Mouse (Mus musculus) E14TG2a.4 (cell line): ENCODE results near the gene Scml2.

Experiments
- CTCF ChIP-seq: conservative IDR thresholded peaks from 2 replicates; pipeline ENCODE4 v1.5.1; 2014; ENCODE audit warnings: low read length
- POU5F1 ChIP-seq: IDR thresholded peaks from 2 replicates; pipeline ENCODE4 v1.6.1; 2014; ENCODE audit warnings: low read length, borderline replicate concordance

DNA sequence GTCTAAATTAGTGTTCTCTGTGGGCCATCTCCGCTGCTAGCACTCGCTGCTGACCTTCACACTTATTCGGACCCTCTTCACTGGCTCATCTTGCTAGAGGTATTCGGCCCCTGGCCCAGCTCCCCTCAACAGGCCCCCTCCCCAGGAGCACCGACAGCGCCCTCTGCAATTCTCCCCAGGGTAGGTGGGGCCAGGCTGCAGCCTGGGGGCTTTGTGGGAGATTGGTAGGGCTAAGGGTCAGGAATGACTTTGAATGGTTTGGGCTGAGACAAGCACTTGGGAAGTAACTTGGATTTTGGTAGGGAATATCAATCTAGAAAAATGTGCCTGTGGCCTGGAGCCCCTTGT, 46.0 kb downstream of the Scml2 start:
- TF ChIP-seq CTCF (no peak), POU5F1 (no peak)
